Mouse (Mus musculus) liver, adult 2 months (tissue): ENCODE measurements at regions not wholly inside any gene's neighbourhood (a gene's known extent, or its start where the extent isn't known, plus 50 kb on each side); places are given as distances from the start of the nearest gene placed in this dataset.
A peak's percentile ranks its signal among the peaks of the same experiment; 100 is the strongest.

Experiments
- DNase-seq: peaks from one replicate; pipeline ENCODE4 v3.0.0-alpha.2; 2011; ENCODE audit warnings: low read depth, low spot score; ENCODE audit errors: extremely low read depth
- H3K27ac ChIP-seq: fragments of 200-500 bp; replicated peaks from 2 replicates; pipeline ENCODE4 v1.5.1; 2012; ENCODE audit warnings: low read depth, mild to moderate bottlenecking, control low read depth, inconsistent platforms, low read length; ENCODE audit not compliant: insufficient read depth
- H3K27me3 ChIP-seq: fragments of 200-500 bp; 2 replicates; pipeline ENCODE4 v1.6.1; 2012; ENCODE audit warnings: mild to moderate bottlenecking, moderate library complexity, low read length, inconsistent platforms; ENCODE audit not compliant: control insufficient read depth, insufficient read depth
- H3K36me3 ChIP-seq: fragments of 200-500 bp; 2 replicates; pipeline ENCODE4 v1.6.1; 2012; ENCODE audit warnings: low read length, inconsistent platforms; ENCODE audit not compliant: control insufficient read depth, insufficient read depth
- H3K4me1 ChIP-seq: fragments of 200-500 bp; 2 replicates; pipeline ENCODE4 v1.6.1; 2011; ENCODE audit warnings: low read length; ENCODE audit not compliant: control insufficient read depth, insufficient read depth
- H3K4me3 ChIP-seq: fragments of 200-500 bp; 2 replicates; pipeline ENCODE4 v1.5.1; 2011; ENCODE audit warnings: low read depth, mild to moderate bottlenecking, control low read depth, low read length, moderate library complexity; ENCODE audit not compliant: insufficient read depth
- H3K79me2 ChIP-seq: fragments of 200-500 bp; 2 replicates; pipeline ENCODE4 v1.6.1; 2012; ENCODE audit warnings: inconsistent platforms, mild to moderate bottlenecking, low read length, moderate library complexity; ENCODE audit not compliant: control insufficient read depth, insufficient read depth
- H3K9ac ChIP-seq: fragments of 200-500 bp; 2 replicates; pipeline ENCODE4 v1.6.1; 2012; ENCODE audit warnings: low read depth, mild to moderate bottlenecking, control low read depth, inconsistent platforms, low read length
- CTCF ChIP-seq: fragments of 200-500 bp; IDR thresholded peaks from 2 replicates; pipeline ENCODE4 v1.5.1; 2011; ENCODE audit warnings: low read depth, low read length, control low read depth
- POLR2A ChIP-seq: fragments of 200-500 bp; IDR thresholded peaks from 2 replicates; pipeline ENCODE4 v1.6.1; 2011; ENCODE audit warnings: low read length, control low read depth; ENCODE audit not compliant: insufficient read depth; ENCODE audit errors: extremely low read depth
- WGBS: fragments of 180-500 bp; shearing (Covaris S2); methylation state at CpG from one replicate; pipeline ENCODE4 v1.1.7; 2018; 5-methylcytosine and 5-hydroxymethylcytosine counted together

DNA sequence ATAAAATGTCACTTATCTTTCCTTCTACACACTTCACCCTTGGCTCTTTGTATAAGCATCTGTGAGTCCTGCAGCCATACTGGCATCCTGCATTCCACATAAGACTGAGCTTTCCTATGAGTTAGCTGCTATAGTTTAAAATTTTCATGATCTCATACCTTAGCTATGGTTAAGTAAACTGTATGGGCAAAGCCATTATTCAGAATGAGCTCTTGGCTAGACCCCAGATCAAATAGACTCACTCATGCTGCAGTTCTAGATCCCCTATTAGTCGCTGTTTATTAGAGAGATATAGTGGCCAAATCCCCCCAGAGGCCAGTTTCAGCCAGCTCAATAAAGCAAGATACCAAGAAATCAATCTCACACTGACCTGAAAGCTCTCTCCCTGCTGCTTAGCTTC is 110.9 kb upstream of the Dap start:
- H3K4me3 ChIP-seq = no peak overlapping the region
- TF ChIP-seq CTCF (no peak), POLR2A (no peak)
- DNase-seq = no peak
- no peaks in the 10 kb centered on the region for H3K27me3 ChIP-seq
- WGBS = 74% methylated on average over 1 of the region's 1 CpGs
- peaks cover 5% of the 10 kb centered on the region for H3K4me1 ChIP-seq
- no peak overlapping the region for H3K9ac ChIP-seq
- no peaks in the 10 kb centered on the region for H3K36me3 ChIP-seq
- no peak overlapping the region for H3K27ac ChIP-seq
- H3K79me2 ChIP-seq = no peaks in the 10 kb centered on the region

DNA sequence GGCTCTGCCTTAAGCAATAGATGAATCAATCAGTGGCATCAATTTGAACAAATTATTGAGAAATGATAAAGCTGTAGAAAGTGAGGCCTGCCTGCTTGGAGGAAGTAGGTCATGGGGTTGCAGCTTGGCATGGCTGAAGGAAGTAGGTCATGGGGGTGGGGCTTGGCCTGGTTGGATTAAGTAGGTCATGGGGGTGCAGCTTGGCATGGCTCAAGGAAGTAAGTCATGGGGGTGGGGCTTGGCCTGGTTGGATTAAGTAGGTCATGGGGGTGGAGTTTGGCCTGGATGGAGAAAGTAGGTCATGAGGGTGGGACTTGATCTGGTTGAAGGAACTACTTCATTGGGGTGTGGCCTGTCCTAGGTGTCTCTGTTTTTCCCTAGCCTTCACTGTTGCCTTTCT is 106.8 kb upstream of the Dap start:
- no peak for TF ChIP-seq CTCF
- no peak for TF ChIP-seq POLR2A
- no peak overlapping the region for H3K4me3 ChIP-seq

DNA sequence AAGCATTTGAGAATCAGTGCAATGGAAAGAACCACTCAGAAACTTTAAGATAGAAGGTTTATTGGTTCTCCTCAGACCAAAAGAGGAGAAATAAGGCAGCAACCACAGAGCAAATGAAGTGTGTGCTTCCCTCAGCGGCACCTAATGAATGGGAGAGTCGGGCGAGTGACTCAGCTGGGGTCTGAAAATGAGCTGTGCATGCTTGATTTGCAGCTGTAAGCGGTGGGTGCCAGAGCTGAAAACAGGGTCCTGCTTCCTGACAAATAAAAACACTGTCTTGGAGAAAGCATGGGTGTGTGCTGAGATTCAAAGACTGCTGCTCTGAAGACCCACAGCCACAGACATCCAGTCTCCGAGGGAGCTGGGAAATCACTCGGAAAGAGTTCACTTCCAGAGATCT is 104.0 kb upstream of the Dap start:
- no peak overlapping the region for H3K27ac ChIP-seq
- TF ChIP-seq POLR2A (no peak), CTCF (no peak)
- H3K9ac ChIP-seq = no peak overlapping the region
- peaks cover 2% of the 10 kb centered on the region; the same call in 1 of the 2 replicates for H3K4me1 ChIP-seq
- no peaks in the 10 kb centered on the region for H3K79me2 ChIP-seq
- no peak overlapping the region for H3K4me3 ChIP-seq
- 73% methylated on average over 6 of the region's 6 CpGs for WGBS
- no peak for DNase-seq
- H3K36me3 ChIP-seq = no peaks in the 10 kb centered on the region
- no peaks in the 10 kb centered on the region for H3K27me3 ChIP-seq

More for the DNA sequence above, 106.8 kb upstream of the Dap start:
- Histone ChIP-seq H3K79me2 (no peaks in the 10 kb centered on the region), H3K4me1 (peaks cover 2% of the 10 kb centered on the region; the same call in 1 of the 2 replicates), H3K27ac (no peak overlapping the region), H3K27me3 (no peaks in the 10 kb centered on the region), H3K36me3 (no peaks in the 10 kb centered on the region), H3K9ac (no peak overlapping the region)
- DNase-seq = peak; percentile 67

DNA sequence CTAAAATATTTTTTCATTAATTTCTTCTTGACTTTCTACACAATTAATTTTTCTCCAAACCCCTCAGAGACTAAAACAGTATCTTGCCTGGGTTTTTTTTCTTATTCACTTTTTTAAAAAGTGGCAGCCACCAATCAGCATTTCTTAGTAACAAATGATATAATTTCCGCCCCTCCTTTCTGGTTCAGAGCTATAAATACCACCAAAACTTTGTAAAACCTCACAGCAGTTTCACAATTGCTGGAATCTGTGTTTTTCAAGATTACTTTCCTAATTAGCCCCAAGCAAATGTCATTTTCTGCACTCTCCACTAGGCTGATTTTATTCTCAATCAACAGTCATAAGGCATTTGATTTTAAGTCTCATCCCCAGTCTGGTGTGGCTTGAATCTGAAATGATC is 98.3 kb upstream of the Dap start:
- no peak overlapping the region for H3K9ac ChIP-seq
- DNase-seq = no peak
- TF ChIP-seq CTCF (no peak), POLR2A (no peak)
- H3K27me3 ChIP-seq = no peaks in the 10 kb centered on the region
- H3K27ac ChIP-seq = no peak overlapping the region
- H3K79me2 ChIP-seq = no peaks in the 10 kb centered on the region
- no peak overlapping the region for H3K4me3 ChIP-seq
- 78% methylated on average over 1 of the region's 1 CpGs for WGBS
- H3K4me1 ChIP-seq = no peaks in the 10 kb centered on the region
- H3K36me3 ChIP-seq = no peaks in the 10 kb centered on the region

DNA sequence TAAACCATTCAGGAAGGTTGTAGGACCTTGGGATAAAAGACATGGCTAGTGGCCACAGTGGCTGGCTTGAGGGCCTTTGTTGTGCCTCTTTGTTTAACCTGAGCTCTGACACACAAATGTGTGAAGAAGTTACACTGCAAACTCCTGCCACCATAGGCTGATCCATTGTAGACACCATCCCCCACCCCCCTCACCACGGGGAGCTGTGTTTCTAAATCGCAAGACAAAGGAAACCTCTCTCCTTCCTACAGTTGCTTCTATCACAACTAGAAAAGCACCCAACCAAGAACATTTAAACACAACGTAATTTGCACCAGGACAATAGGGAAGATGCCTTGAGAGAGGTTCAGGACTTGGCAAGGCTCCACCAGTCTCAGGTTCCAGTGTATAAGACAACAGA is 97.1 kb upstream of the Dap start:
- 59% methylated on average over 3 of the region's 3 CpGs for WGBS
- Histone ChIP-seq H3K36me3 (no peaks in the 10 kb centered on the region), H3K9ac (no peak overlapping the region), H3K4me1 (no peaks in the 10 kb centered on the region), H3K27ac (no peak overlapping the region), H3K79me2 (no peaks in the 10 kb centered on the region), H3K4me3 (no peak overlapping the region), H3K27me3 (no peaks in the 10 kb centered on the region)
- DNase-seq = no peak
- TF ChIP-seq CTCF (no peak), POLR2A (no peak)

DNA sequence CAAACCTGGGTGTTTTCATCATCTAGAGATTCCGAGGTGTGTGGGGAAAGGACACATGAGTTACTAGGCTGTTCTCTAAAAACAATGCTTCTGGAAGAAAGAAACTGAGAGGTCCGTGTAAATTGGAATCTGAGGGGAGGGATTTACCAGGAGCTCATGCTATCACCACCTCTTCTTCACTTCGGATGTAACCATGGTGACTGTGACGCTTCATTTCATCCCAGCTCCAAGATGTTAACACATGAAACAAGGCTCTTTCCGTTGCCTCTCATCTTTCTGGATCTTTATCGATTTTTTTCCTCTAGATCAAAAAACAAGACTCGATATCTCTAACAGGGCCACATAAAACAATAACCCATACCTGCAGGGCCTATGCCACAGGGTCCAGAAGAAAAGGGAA is 89.2 kb upstream of the Dap start:
- H3K27me3 ChIP-seq = 0 out of 2 replicates have a peak, but pooled peaks cover 2% of the 10 kb centered on the region
- WGBS = 72% methylated on average over 7 of the region's 7 CpGs
- no peak overlapping the region for H3K27ac ChIP-seq
- TF ChIP-seq POLR2A = no peak
- TF ChIP-seq CTCF = no peak
- H3K79me2 ChIP-seq = no peaks in the 10 kb centered on the region
- H3K4me3 ChIP-seq = no peak overlapping the region
- H3K4me1 ChIP-seq = no peaks in the 10 kb centered on the region
- H3K36me3 ChIP-seq = no peaks in the 10 kb centered on the region
- no peak for DNase-seq
- H3K9ac ChIP-seq = no peak overlapping the region
